Mouse (Mus musculus) brain, embryonic 14.5 days (tissue): ENCODE results near the gene Clec3a.

Experiments used
- CTCF ChIP-seq: fragments of 200-500 bp; IDR thresholded peaks from 2 replicates; pipeline ENCODE4 v1.5.1; 2012; ENCODE audit warnings: inconsistent platforms, mild to moderate bottlenecking, moderate library complexity, borderline replicate concordance; ENCODE audit not compliant: insufficient read depth, insufficient read length; ENCODE audit errors: extremely low read depth
- POLR2A ChIP-seq: fragments of 200-500 bp; IDR thresholded peaks from 2 replicates; pipeline ENCODE4 v1.6.1; 2012; ENCODE audit warnings: mild to moderate bottlenecking, inconsistent platforms, borderline replicate concordance; ENCODE audit not compliant: poor library complexity, insufficient read depth, insufficient read length, severe bottlenecking; ENCODE audit errors: extremely low read depth

GRCm38 (mm10) chr8:114417786-114418185 is at the start of gene Clec3a:
- TF ChIP-seq CTCF (no peak), POLR2A (no peak)
